Mouse (Mus musculus): ENCODE results near the gene Entr1.

The Entr1 gene

GRCm38 (mm10) chr2:26389154-26389690, at the start of gene Entr1, which contains the start of gene Pmpca:
Gene Entr1 (minus strand): TSS chr2:26389316.
Gene Pmpca (plus strand): TSS chr2:26389339.
- peak; percentile 83 to 86 for DNase-seq (ENCODE audit: low spot score in 2 of 2)

- DNase-seq (ENCODE audit: low spot score in 2 of 2), result no peak
Observed at GRCm38 (mm10) chr2:26438373-26438772, 49.3 kb upstream of the Entr1 start.

- DNase-seq (ENCODE audit: low spot score in 2 of 2), result peak; percentile 42 to 55
Observed at GRCm38 (mm10) chr2:26437221-26437620, 48.1 kb upstream of the Entr1 start.

GRCm38 (mm10) chr2:26434791-26435572, 45.9 kb upstream of the Entr1 start:
- DNase-seq (ENCODE audit: low spot score in 2 of 2), result no peak

- no peak for DNase-seq (ENCODE audit: low spot score in 2 of 2)
Observed at GRCm38 (mm10) chr2:26429851-26430250, 40.7 kb upstream of the Entr1 start.

GRCm38 (mm10) chr2:26424541-26424940, 35.4 kb upstream of the Entr1 start:
- DNase-seq (ENCODE audit: low spot score in 2 of 2), result no peak

GRCm38 (mm10) chr2:26423086-26423485, 34.0 kb upstream of the Entr1 start:
- no peak for DNase-seq (ENCODE audit: low spot score in 2 of 2)

GRCm38 (mm10) chr2:26421969-26422368, 32.9 kb upstream of the Entr1 start:
- no peak for DNase-seq (ENCODE audit: low spot score in 2 of 2)

- DNase-seq (ENCODE audit: low spot score in 2 of 2), result no peak
Observed at GRCm38 (mm10) chr2:26418120-26418519, 29.0 kb upstream of the Entr1 start.

- DNase-seq (ENCODE audit: low spot score in 2 of 2), result no peak
Observed at GRCm38 (mm10) chr2:26417066-26417465, 27.9 kb upstream of the Entr1 start.

GRCm38 (mm10) chr2:26410931-26411411, 21.9 kb upstream of the Entr1 start:
- peak in 1 of 2 experiments; percentile 17 for DNase-seq (ENCODE audit: low spot score in 2 of 2)

- DNase-seq (ENCODE audit: low spot score in 2 of 2), result no peak
Observed at GRCm38 (mm10) chr2:26410091-26410490, 21.0 kb upstream of the Entr1 start.

- no peak for DNase-seq (ENCODE audit: low spot score in 2 of 2)
Observed at GRCm38 (mm10) chr2:26409362-26409761, 20.2 kb upstream of the Entr1 start.

- DNase-seq (ENCODE audit: low spot score in 2 of 2), result peak; percentile 96 to 98
Observed at GRCm38 (mm10) chr2:26408515-26409356, 19.6 kb upstream of the Entr1 start, which contains the start of gene Inpp5e. Gene Inpp5e (minus strand): TSS chr2:26409203.

GRCm38 (mm10) chr2:26403306-26403705, 14.2 kb upstream of the Entr1 start:
- no peak for DNase-seq (ENCODE audit: low spot score in 2 of 2)

- no peak for DNase-seq (ENCODE audit: low spot score in 2 of 2)
Observed at GRCm38 (mm10) chr2:26402265-26402664, 13.1 kb upstream of the Entr1 start.

- DNase-seq (ENCODE audit: low spot score in 2 of 2), result no peak
Observed at GRCm38 (mm10) chr2:26401023-26401422, 11.9 kb upstream of the Entr1 start.

- DNase-seq (ENCODE audit: low spot score in 2 of 2), result no peak
Observed at GRCm38 (mm10) chr2:26400296-26400695, 11.2 kb upstream of the Entr1 start.

- no peak for DNase-seq (ENCODE audit: low spot score in 2 of 2)
Observed at GRCm38 (mm10) chr2:26399647-26400046, 10.5 kb upstream of the Entr1 start.

GRCm38 (mm10) chr2:26398978-26399377, 9.9 kb upstream of the Entr1 start:
- no peak for DNase-seq (ENCODE audit: low spot score in 2 of 2)

GRCm38 (mm10) chr2:26391617-26392016, 2.5 kb upstream of the Entr1 start:
- no peak for DNase-seq (ENCODE audit: low spot score in 2 of 2)

- no peak for DNase-seq (ENCODE audit: low spot score in 2 of 2)
Observed at GRCm38 (mm10) chr2:26390954-26391353, 1.8 kb upstream of the Entr1 start.

Data from frontal cortex, postnatal 36 days (tissue).